Mouse (Mus musculus): Measurements from ENCODE around the gene Olfr8. TPM values are rescaled to one million over a fixed set of nuclear protein-coding genes. Genes with fewer than 3 reads are reported as not detected.
"Not testable (repeated sequence)": the region's sequence is repeated elsewhere in the genome, so short reads cannot be mapped to it uniquely, and the experiment has no call there.

The Olfr8 gene
- polyA plus RNA-seq (2015; fragmentation: Nextera tagmentation; extraction: Ambion mirVana): not detected in 2 replicates

- not testable (repeated sequence) for H3K27me3 ChIP-seq (ENCODE audit: insufficient read depth, low read length)
- 90% methylated on average over 1 of the region's 1 CpGs for WGBS
These were observed at the start of gene Olfr8 for GRCm38 (mm10) chr10:78950336-78950735. Olfr8 (plus strand) TSS chr10:78950636.

GRCm38 (mm10) chr10:78912871-78913270 is 37.6 kb upstream of the Olfr8 start, which contains the start of gene Olfr1354:
Olfr1354 (plus strand) TSS chr10:78913171.
- not testable (repeated sequence) for H3K4me1 ChIP-seq (replicated peaks; ENCODE audit: insufficient read depth, low read length); H3K9me3 ChIP-seq (replicated peaks; ENCODE audit: low read length); H3K27ac ChIP-seq; H3K9ac ChIP-seq (ENCODE audit: low read depth, low read length); DNase-seq (ENCODE audit: low spot score); H3K4me2 ChIP-seq (ENCODE audit: low read length); H3K36me3 ChIP-seq (ENCODE audit: insufficient read depth, low read length); ATAC-seq (replicated peaks; ENCODE audit: low FRiP score, low read depth); H3K4me3 ChIP-seq (replicated peaks; ENCODE audit: low read depth, low read length); H3K27me3 ChIP-seq (ENCODE audit: insufficient read depth, low read length)
- whole genome bisulfite sequencing: 85% methylated on average over 1 of the region's 1 CpGs

More at GRCm38 (mm10) chr10:78950336-78950735, at the start of gene Olfr8:
- not testable (repeated sequence) for H3K27ac ChIP-seq; H3K9me3 ChIP-seq (replicated peaks; ENCODE audit: low read length); H3K36me3 ChIP-seq (ENCODE audit: insufficient read depth, low read length); H3K4me3 ChIP-seq (replicated peaks; ENCODE audit: low read depth, low read length); H3K4me1 ChIP-seq (replicated peaks; ENCODE audit: insufficient read depth, low read length); H3K4me2 ChIP-seq (ENCODE audit: low read length); H3K9ac ChIP-seq (ENCODE audit: low read depth, low read length); DNase-seq (ENCODE audit: low spot score); ATAC-seq (replicated peaks; ENCODE audit: low FRiP score, low read depth)

- not testable (repeated sequence) for H3K4me3 ChIP-seq (replicated peaks; ENCODE audit: low read depth, low read length); H3K36me3 ChIP-seq (ENCODE audit: insufficient read depth, low read length); ATAC-seq (replicated peaks; ENCODE audit: low FRiP score, low read depth); H3K27ac ChIP-seq; H3K4me1 ChIP-seq (replicated peaks; ENCODE audit: insufficient read depth, low read length); DNase-seq (ENCODE audit: low spot score); H3K9me3 ChIP-seq (replicated peaks; ENCODE audit: low read length); H3K27me3 ChIP-seq (ENCODE audit: insufficient read depth, low read length); H3K9ac ChIP-seq (ENCODE audit: low read depth, low read length); H3K4me2 ChIP-seq (ENCODE audit: low read length)
These were observed 12.6 kb downstream of the Olfr8 start, which contains the start of gene Olfr1353 for GRCm38 (mm10) chr10:78963009-78963408. Olfr1353 (plus strand) TSS chr10:78963309.

- H3K4me3 ChIP-seq (replicated peaks; ENCODE audit: low read depth, low read length): no peak within 1 kb of the TSS
- no peak for TF ChIP-seq CTCF (IDR thresholded peaks at IDR 0.05; ENCODE audit: low read depth)
- H3K27ac ChIP-seq: no peak within 1 kb of the TSS
These were observed 30.3 kb downstream of the Olfr8 start, which contains the start of gene Olfr1352 for GRCm38 (mm10) chr10:78980750-78981149. Olfr1352 (plus strand) TSS chr10:78981050.

More at GRCm38 (mm10) chr10:78980750-78981149, 30.3 kb downstream of the Olfr8 start, which contains the start of gene Olfr1352:
- Histone ChIP-seq H3K9ac (ENCODE audit: low read depth, low read length) (no peak within 1 kb of the TSS), H3K9me3 (replicated peaks; ENCODE audit: low read length) (no peaks in the 10 kb centered on the region), H3K4me1 (replicated peaks; ENCODE audit: insufficient read depth, low read length) (no peaks in the 10 kb centered on the region), H3K36me3 (ENCODE audit: insufficient read depth, low read length) (no peaks in the 10 kb centered on the region), H3K4me2 (ENCODE audit: low read length) (no peak within 1 kb of the TSS), H3K27me3 (ENCODE audit: insufficient read depth, low read length) (no peaks in the 10 kb centered on the region)
- ATAC-seq (replicated peaks; ENCODE audit: low FRiP score, low read depth): no peak
- no peak for DNase-seq (ENCODE audit: low spot score)

Other genes starting within 250 kb of the Olfr8 start
- gene Casp14, start 232.3 kb upstream of the Olfr8 start, polyA plus RNA-seq (2015; fragmentation: Nextera tagmentation; extraction: Ambion mirVana): not detected in 2 replicates
- gene Ccdc105, start 197.6 kb upstream of the Olfr8 start, polyA plus RNA-seq (2015; fragmentation: Nextera tagmentation; extraction: Ambion mirVana): not detected in 2 replicates
- 0.34 and 0.59 TPM in 2 replicates for gene Slc1a6, start 170.1 kb upstream of the Olfr8 start, polyA plus RNA-seq (2015; fragmentation: Nextera tagmentation; extraction: Ambion mirVana)
- not detected in 2 replicates for gene Olfr1356, start 98.5 kb upstream of the Olfr8 start, polyA plus RNA-seq (2015; fragmentation: Nextera tagmentation; extraction: Ambion mirVana)
- gene Olfr1355, start 75.1 kb upstream of the Olfr8 start, polyA plus RNA-seq (2015; fragmentation: Nextera tagmentation; extraction: Ambion mirVana): not detected in 2 replicates
- not detected in 2 replicates for gene Olfr1354, start 37.5 kb upstream of the Olfr8 start, polyA plus RNA-seq (2015; fragmentation: Nextera tagmentation; extraction: Ambion mirVana)
- gene Olfr1353, start 12.7 kb downstream of the Olfr8 start, polyA plus RNA-seq (2015; fragmentation: Nextera tagmentation; extraction: Ambion mirVana): not detected in 2 replicates
- gene Olfr1352, start 30.4 kb downstream of the Olfr8 start, polyA plus RNA-seq (2015; fragmentation: Nextera tagmentation; extraction: Ambion mirVana): not detected in 2 replicates
- not detected in 2 replicates for gene Olfr1351, start 61.8 kb downstream of the Olfr8 start, polyA plus RNA-seq (2015; fragmentation: Nextera tagmentation; extraction: Ambion mirVana)
- not detected in 2 replicates for gene Olfr57, start 78.1 kb downstream of the Olfr8 start, polyA plus RNA-seq (2015; fragmentation: Nextera tagmentation; extraction: Ambion mirVana)
- gene 2610008E11Rik, start 147.0 kb downstream of the Olfr8 start, polyA plus RNA-seq (2015; fragmentation: Nextera tagmentation; extraction: Ambion mirVana): 18.8 and 19.6 TPM in 2 replicates
- gene Vmn2r80, start 198.1 kb downstream of the Olfr8 start, polyA plus RNA-seq (2015; fragmentation: Nextera tagmentation; extraction: Ambion mirVana): not detected in 2 replicates

Measured in kidney, postnatal 0 days (tissue).